Mouse (Mus musculus): ENCODE results near the gene Cep104. TPM values are rescaled to one million over a fixed set of nuclear protein-coding genes. Genes with fewer than 3 reads are reported as not detected.

Gene Cep104
- total and polyA plus RNA-seq, 2 experiments from 2014 or later: 11.2 to 11.6 TPM

- Histone ChIP-seq H3K4me2 (ENCODE audit: low read depth, low read length) (no peak overlapping the region), H3K9ac (replicated peaks; ENCODE audit: low read length) (no peak overlapping the region), H3K27me3 (ENCODE audit: insufficient read depth, low read length) (no peaks in the 10 kb centered on the region), H3K4me3 (ENCODE audit: low read length) (no peak overlapping the region), H3K36me3 (ENCODE audit: insufficient read depth, low read length) (peaks cover 43% of the 10 kb centered on the region), H3K4me1 (ENCODE audit: insufficient read depth, low read length) (peaks cover 7% of the 10 kb centered on the region), H3K9me3 (ENCODE audit: low read length) (no peaks in the 10 kb centered on the region), H3K27ac (no peak overlapping the region)
- 88% methylated on average over 10 of the region's 10 CpGs for WGBS
- no peak for ATAC-seq
- no peak for DNase-seq (ENCODE audit: low spot score)
- TF ChIP-seq CTCF (IDR thresholded peaks at IDR 0.05; ENCODE audit: low read depth): no peak
These were observed 4.2 kb downstream of the Cep104 start for GRCm38 (mm10) chr4:153979243-153979642.

- H3K36me3 ChIP-seq (ENCODE audit: insufficient read depth, low read length): peaks cover 56% of the 10 kb centered on the region
These were observed 5.5 kb downstream of the Cep104 start for GRCm38 (mm10) chr4:153980470-153980869.

GRCm38 (mm10) chr4:153992715-153993114 is 17.7 kb downstream of the Cep104 start:
- ATAC-seq: no peak

More at GRCm38 (mm10) chr4:153980470-153980869, 5.5 kb downstream of the Cep104 start:
- ATAC-seq: no peak
- Histone ChIP-seq H3K4me1 (ENCODE audit: insufficient read depth, low read length) (peaks cover 7% of the 10 kb centered on the region), H3K27me3 (ENCODE audit: insufficient read depth, low read length) (no peaks in the 10 kb centered on the region), H3K4me3 (ENCODE audit: low read length) (no peak overlapping the region), H3K4me2 (ENCODE audit: low read depth, low read length) (no peak overlapping the region), H3K27ac (no peak overlapping the region), H3K9me3 (ENCODE audit: low read length) (no peaks in the 10 kb centered on the region), H3K9ac (replicated peaks; ENCODE audit: low read length) (no peak overlapping the region)
- TF ChIP-seq CTCF (IDR thresholded peaks at IDR 0.05; ENCODE audit: low read depth): no peak
- WGBS: 90% methylated on average over 11 of the region's 11 CpGs
- no peak for DNase-seq (ENCODE audit: low spot score)

GRCm38 (mm10) chr4:153993505-153993904 is 18.5 kb downstream of the Cep104 start:
- no peaks in the 10 kb centered on the region for H3K4me1 ChIP-seq (ENCODE audit: insufficient read depth, low read length)
- no peak overlapping the region for H3K4me2 ChIP-seq (ENCODE audit: low read depth, low read length)
- no peak for TF ChIP-seq CTCF (IDR thresholded peaks at IDR 0.05; ENCODE audit: low read depth)
- no peak overlapping the region for H3K9ac ChIP-seq (replicated peaks; ENCODE audit: low read length)
- WGBS: 91% methylated on average over 8 of the region's 8 CpGs
- no peak for DNase-seq (ENCODE audit: low spot score)
- H3K27ac ChIP-seq: no peak overlapping the region
- no peaks in the 10 kb centered on the region for H3K27me3 ChIP-seq (ENCODE audit: insufficient read depth, low read length)
- H3K9me3 ChIP-seq (ENCODE audit: low read length): no peaks in the 10 kb centered on the region
- no peak overlapping the region for H3K4me3 ChIP-seq (ENCODE audit: low read length)
- peaks cover 86% of the 10 kb centered on the region for H3K36me3 ChIP-seq (ENCODE audit: insufficient read depth, low read length)
- ATAC-seq: no peak

More at GRCm38 (mm10) chr4:153992715-153993114, 17.7 kb downstream of the Cep104 start:
- no peaks in the 10 kb centered on the region for H3K4me1 ChIP-seq (ENCODE audit: insufficient read depth, low read length)
- no peak for DNase-seq (ENCODE audit: low spot score)
- H3K9ac ChIP-seq (replicated peaks; ENCODE audit: low read length): no peak overlapping the region
- no peak for TF ChIP-seq CTCF (IDR thresholded peaks at IDR 0.05; ENCODE audit: low read depth)
- no peaks in the 10 kb centered on the region for H3K9me3 ChIP-seq (ENCODE audit: low read length)
- H3K4me2 ChIP-seq (ENCODE audit: low read depth, low read length): no peak overlapping the region
- no peak overlapping the region for H3K4me3 ChIP-seq (ENCODE audit: low read length)
- H3K27me3 ChIP-seq (ENCODE audit: insufficient read depth, low read length): no peaks in the 10 kb centered on the region
- H3K36me3 ChIP-seq (ENCODE audit: insufficient read depth, low read length): peaks cover 87% of the 10 kb centered on the region
- 89% methylated on average over 10 of the region's 10 CpGs for WGBS
- H3K27ac ChIP-seq: no peak overlapping the region

- H3K9ac ChIP-seq (replicated peaks; ENCODE audit: low read length): no peak overlapping the region
- H3K27ac ChIP-seq: no peak overlapping the region
- no peaks in the 10 kb centered on the region for H3K9me3 ChIP-seq (ENCODE audit: low read length)
- no peak for TF ChIP-seq CTCF (IDR thresholded peaks at IDR 0.05; ENCODE audit: low read depth)
- 73% methylated on average over 5 of the region's 5 CpGs for WGBS
- H3K4me2 ChIP-seq (ENCODE audit: low read depth, low read length): no peak overlapping the region
- peaks cover 47% of the 10 kb centered on the region for H3K36me3 ChIP-seq (ENCODE audit: insufficient read depth, low read length)
- no peaks in the 10 kb centered on the region for H3K27me3 ChIP-seq (ENCODE audit: insufficient read depth, low read length)
- ATAC-seq: peak; percentile 28; the same call in 1 of the 2 replicates
- no peak for DNase-seq (ENCODE audit: low spot score)
- no peaks in the 10 kb centered on the region for H3K4me1 ChIP-seq (ENCODE audit: insufficient read depth, low read length)
- H3K4me3 ChIP-seq (ENCODE audit: low read length): no peak overlapping the region
These were observed 30.5 kb downstream of the Cep104 start for GRCm38 (mm10) chr4:154005488-154005887.

- Histone ChIP-seq H3K9me3 (ENCODE audit: low read length) (no peaks in the 10 kb centered on the region), H3K4me2 (ENCODE audit: low read depth, low read length) (no peak overlapping the region), H3K9ac (replicated peaks; ENCODE audit: low read length) (no peak overlapping the region), H3K36me3 (ENCODE audit: insufficient read depth, low read length) (peaks cover 47% of the 10 kb centered on the region), H3K27me3 (ENCODE audit: insufficient read depth, low read length) (no peaks in the 10 kb centered on the region), H3K4me1 (ENCODE audit: insufficient read depth, low read length) (no peaks in the 10 kb centered on the region; the same call in 1 of the 2 replicates), H3K27ac (no peak overlapping the region), H3K4me3 (ENCODE audit: low read length) (no peak overlapping the region)
- ATAC-seq (no peak), DNase-seq (ENCODE audit: low spot score) (no peak)
- no peak for TF ChIP-seq CTCF (IDR thresholded peaks at IDR 0.05; ENCODE audit: low read depth)
- WGBS: 90% methylated on average over 6 of the region's 6 CpGs
These were observed 31.3 kb downstream of the Cep104 start for GRCm38 (mm10) chr4:154006264-154006663.

- no peak for ATAC-seq
These were observed 32.8 kb downstream of the Cep104 start for GRCm38 (mm10) chr4:154007759-154008158.

More at GRCm38 (mm10) chr4:154007759-154008158, 32.8 kb downstream of the Cep104 start:
- peaks cover 39% of the 10 kb centered on the region for H3K36me3 ChIP-seq (ENCODE audit: insufficient read depth, low read length)
- no peak overlapping the region for H3K27ac ChIP-seq
- TF ChIP-seq CTCF (IDR thresholded peaks at IDR 0.05; ENCODE audit: low read depth): no peak
- H3K4me1 ChIP-seq (ENCODE audit: insufficient read depth, low read length): peaks cover 2% of the 10 kb centered on the region
- WGBS: 79% methylated on average over 4 of the region's 4 CpGs
- H3K9ac ChIP-seq (replicated peaks; ENCODE audit: low read length): no peak overlapping the region
- no peak overlapping the region for H3K4me2 ChIP-seq (ENCODE audit: low read depth, low read length)
- no peak overlapping the region for H3K4me3 ChIP-seq (ENCODE audit: low read length)
- H3K9me3 ChIP-seq (ENCODE audit: low read length): no peaks in the 10 kb centered on the region
- H3K27me3 ChIP-seq (ENCODE audit: insufficient read depth, low read length): no peaks in the 10 kb centered on the region
- DNase-seq (ENCODE audit: low spot score): no peak

Measured in hindbrain, postnatal 0 days (tissue).